Mouse (Mus musculus): ENCODE results near the gene Polr2j. TPM values are rescaled to one million over a fixed set of nuclear protein-coding genes. Genes with fewer than 3 reads are reported as not detected.
A peak's percentile ranks its signal among the peaks of the same experiment; 100 is the strongest.

Polr2j gene
- total and polyA plus RNA-seq, 3 experiments, result 117 to 160 (median 137) TPM

GRCm38 (mm10) chr5:136086290-136086689 is 30.1 kb upstream of the Polr2j start:
- H3K36me3 ChIP-seq (replicated peaks in 1 of 2; ENCODE audit: control insufficient read depth in 1 of 2, insufficient read depth in 1 of 2, low read length in 1 of 2), result no peaks in the 10 kb centered on the region
- no peak overlapping the region for H3K9ac ChIP-seq (ENCODE audit: insufficient read depth, low read depth)
- no peaks in the 10 kb centered on the region for H3K79me2 ChIP-seq (replicated peaks; ENCODE audit: control insufficient read depth, extremely low read depth, insufficient read depth, poor library complexity, severe bottlenecking)
- dilution Hi-C loops (cut with MboI; ENCODE audit: extremely low pct_ligation_motif_present, extremely low pct_unique_long_range_greater_than_20kb, low sequenced_read_pairs), result no loop called here
- H3K4me1 ChIP-seq (ENCODE audit: control insufficient read depth in 1 of 2, insufficient read depth in 2 of 2), result peaks cover 2 to 31% of the 10 kb centered on the region in 2 experiments; a peak in 3 of 4 replicates
- TF ChIP-seq BHLHE40 (IDR thresholded peaks at IDR 0.05; ENCODE audit: low read depth, low read length) (no peak), MAZ (IDR thresholded peaks at IDR 0.05; ENCODE audit: low read depth, low read length) (no peak), MAX (IDR thresholded peaks at IDR 0.05; ENCODE audit: low read length) (no peak), ZNF384 (IDR thresholded peaks at IDR 0.05; ENCODE audit: low read depth, low read length) (no peak), CHD2 (IDR thresholded peaks at IDR 0.05; ENCODE audit: low read length) (no peak)
- H3K4me3 ChIP-seq (replicated peaks in 1 of 3; ENCODE audit: low read depth in 2 of 3, low read length in 2 of 3, poor library complexity in 1 of 3), result no peak overlapping the region
- H3K4me2 ChIP-seq (ENCODE audit: insufficient read depth, low read depth, poor library complexity, severe bottlenecking), result no peak overlapping the region
- peaks cover 5% of the 10 kb centered on the region for H3K9me3 ChIP-seq (replicated peaks; ENCODE audit: low read length)
- no peak overlapping the region for H3K27ac ChIP-seq (ENCODE audit: insufficient read depth, low read depth)
- in situ Hi-C loops (cut with MboI; ENCODE audit: low pct_ligation_motif_present, low pct_unique_long_range_greater_than_20kb, low sequenced_read_pairs), result no loop called here
- peaks cover 68% of the 10 kb centered on the region for H3K27me3 ChIP-seq (replicated peaks)
- DNase-seq (ENCODE audit: extremely low read depth), result no peak

- DNase-seq (ENCODE audit: extremely low read depth), result no peak
- Histone ChIP-seq H3K4me1 (ENCODE audit: control insufficient read depth in 1 of 2, insufficient read depth in 2 of 2) (peaks cover 2 to 35% of the 10 kb centered on the region in 2 experiments; a peak in 3 of 4 replicates), H3K27me3 (replicated peaks) (peaks cover 80% of the 10 kb centered on the region), H3K27ac (ENCODE audit: insufficient read depth, low read depth) (no peak overlapping the region), H3K9me3 (replicated peaks; ENCODE audit: low read length) (no peaks in the 10 kb centered on the region), H3K4me3 (replicated peaks in 1 of 3; ENCODE audit: low read depth in 2 of 3, low read length in 2 of 3, poor library complexity in 1 of 3) (no peak overlapping the region), H3K9ac (ENCODE audit: insufficient read depth, low read depth) (no peak overlapping the region), H3K36me3 (replicated peaks in 1 of 2; ENCODE audit: control insufficient read depth in 1 of 2, insufficient read depth in 1 of 2, low read length in 1 of 2) (no peaks in the 10 kb centered on the region), H3K79me2 (replicated peaks; ENCODE audit: control insufficient read depth, extremely low read depth, insufficient read depth, poor library complexity, severe bottlenecking) (no peaks in the 10 kb centered on the region), H3K4me2 (ENCODE audit: insufficient read depth, low read depth, poor library complexity, severe bottlenecking) (no peak overlapping the region)
- TF ChIP-seq TBP (conservative IDR thresholded peaks at IDR 0.05; ENCODE audit: low read depth, low read length), result no peak
- TF ChIP-seq CTCF (conservative IDR thresholded peaks at IDR 0.05 in 1 of 2, IDR thresholded peaks at IDR 0.05 in 1 of 2; ENCODE audit: low read depth in 2 of 2, low read length in 2 of 2), result peak in 1 of 2 experiments; percentile 23; a peak in 2 of 4 replicates
- in situ Hi-C loops (cut with MboI; ENCODE audit: low pct_ligation_motif_present, low pct_unique_long_range_greater_than_20kb, low sequenced_read_pairs) (no loop called here), dilution Hi-C loops (cut with MboI; ENCODE audit: extremely low pct_ligation_motif_present, extremely low pct_unique_long_range_greater_than_20kb, low sequenced_read_pairs) (no loop called here)
Measured at GRCm38 (mm10) chr5:136088821-136089575, 27.4 kb upstream of the Polr2j start.

GRCm38 (mm10) chr5:136091927-136092326 is 24.5 kb upstream of the Polr2j start:
- Histone ChIP-seq H3K36me3 (replicated peaks in 1 of 2; ENCODE audit: control insufficient read depth in 1 of 2, insufficient read depth in 1 of 2, low read length in 1 of 2) (no peaks in the 10 kb centered on the region), H3K9ac (ENCODE audit: insufficient read depth, low read depth) (no peak overlapping the region), H3K27me3 (replicated peaks) (peaks cover 62% of the 10 kb centered on the region), H3K79me2 (replicated peaks; ENCODE audit: control insufficient read depth, extremely low read depth, insufficient read depth, poor library complexity, severe bottlenecking) (no peaks in the 10 kb centered on the region), H3K9me3 (replicated peaks; ENCODE audit: low read length) (no peaks in the 10 kb centered on the region), H3K27ac (ENCODE audit: insufficient read depth, low read depth) (no peak overlapping the region), H3K4me1 (ENCODE audit: control insufficient read depth in 1 of 2, insufficient read depth in 2 of 2) (peaks cover 5 to 35% of the 10 kb centered on the region in 2 experiments; a peak in 3 of 4 replicates), H3K4me3 (replicated peaks in 1 of 3; ENCODE audit: low read depth in 2 of 3, low read length in 2 of 3, poor library complexity in 1 of 3) (no peak overlapping the region), H3K4me2 (ENCODE audit: insufficient read depth, low read depth, poor library complexity, severe bottlenecking) (no peak overlapping the region)
- DNase-seq (ENCODE audit: extremely low read depth), result no peak
- dilution Hi-C loops (cut with MboI; ENCODE audit: extremely low pct_ligation_motif_present, extremely low pct_unique_long_range_greater_than_20kb, low sequenced_read_pairs) (no loop called here), in situ Hi-C loops (cut with MboI; ENCODE audit: low pct_ligation_motif_present, low pct_unique_long_range_greater_than_20kb, low sequenced_read_pairs) (no loop called here)
- TF ChIP-seq E2F4 (IDR thresholded peaks at IDR 0.05; ENCODE audit: insufficient replicate concordance, low read depth, low read length), result no peak
- TF ChIP-seq MAX (IDR thresholded peaks at IDR 0.05; ENCODE audit: low read length), result no peak
- no peak for TF ChIP-seq BHLHE40 (IDR thresholded peaks at IDR 0.05; ENCODE audit: low read depth, low read length)
- no peak for TF ChIP-seq NRF1 (IDR thresholded peaks at IDR 0.05; ENCODE audit: low read depth, low read length)
- no peak for TF ChIP-seq MYC (IDR thresholded peaks at IDR 0.05; ENCODE audit: low read depth, low read length)
- TF ChIP-seq MAZ (IDR thresholded peaks at IDR 0.05; ENCODE audit: low read depth, low read length), result no peak
- TF ChIP-seq TBP (conservative IDR thresholded peaks at IDR 0.05; ENCODE audit: low read depth, low read length), result no peak
- no peak for TF ChIP-seq MXI1 (IDR thresholded peaks at IDR 0.05; ENCODE audit: low read depth, low read length)
- no peak for TF ChIP-seq USF2 (conservative IDR thresholded peaks at IDR 0.05; ENCODE audit: low read depth, low read length)
- TF ChIP-seq GABPA (IDR thresholded peaks at IDR 0.05; ENCODE audit: insufficient replicate concordance, low read depth, low read length), result no peak
- TF ChIP-seq JUND (conservative IDR thresholded peaks at IDR 0.05; ENCODE audit: low read depth, low read length), result no peak
- no peak for TF ChIP-seq IRF4 (IDR thresholded peaks at IDR 0.05; ENCODE audit: low read depth, low read length)
- TF ChIP-seq ZKSCAN1 (IDR thresholded peaks at IDR 0.05; ENCODE audit: borderline replicate concordance, low read depth, low read length), result no peak
- no peak for TF ChIP-seq HCFC1 (IDR thresholded peaks at IDR 0.05; ENCODE audit: low read depth, low read length)
- no peak for TF ChIP-seq POLR2AphosphoS2 (IDR thresholded peaks at IDR 0.05; ENCODE audit: low read depth, low read length)
- no peak for TF ChIP-seq ETS1 (conservative IDR thresholded peaks at IDR 0.05; ENCODE audit: low read depth, low read length)
- no peak for TF ChIP-seq POLR2A (IDR thresholded peaks at IDR 0.05; ENCODE audit: low read depth, low read length)
- TF ChIP-seq RCOR1 (conservative IDR thresholded peaks at IDR 0.05; ENCODE audit: low read depth, low read length), result no peak
- TF ChIP-seq KAT2A (IDR thresholded peaks at IDR 0.05; ENCODE audit: insufficient replicate concordance, low read length), result no peak
- no peak for TF ChIP-seq RAD21 (IDR thresholded peaks at IDR 0.05; ENCODE audit: low read depth, low read length)
